Mouse (Mus musculus) small intestine, adult 2 months (tissue): ENCODE measurements at regions not wholly inside any gene's neighbourhood (a gene's known extent, or its start where the extent isn't known, plus 50 kb on each side); places are given as distances from the start of the nearest gene placed in this dataset.

Source experiments
- CTCF ChIP-seq: fragments of 200-500 bp; IDR thresholded peaks from 2 replicates; pipeline ENCODE4 v1.5.1; 2012; ENCODE audit warnings: low read depth, mild to moderate bottlenecking, control low read depth, inconsistent platforms, low read length, moderate library complexity, mixed read lengths; ENCODE audit not compliant: insufficient replicate concordance, insufficient read length; ENCODE audit errors: extremely low read depth
- POLR2A ChIP-seq: fragments of 200-500 bp; IDR thresholded peaks from 2 replicates; pipeline ENCODE4 v1.6.1; 2012; ENCODE audit warnings: low read depth, mild to moderate bottlenecking, control low read depth, inconsistent platforms, low read length, moderate library complexity

- no peak for TF ChIP-seq POLR2A
- no peak for TF ChIP-seq CTCF
These were observed 97.1 kb upstream of the Lemd2 start for GRCm38 (mm10) chr17:27301376-27301775.
